Mouse (Mus musculus): ENCODE data around the gene Folr2.

GRCm38 (mm10) chr7:101844186-101844585, 12.8 kb downstream of the Folr2 start:
- no peak for TF ChIP-seq CTCF (IDR thresholded peaks at IDR 0.05; ENCODE audit: borderline replicate concordance, control insufficient read depth, extremely low read depth, insufficient read depth, low read length, poor library complexity)
- no peak for TF ChIP-seq POLR2A (IDR thresholded peaks at IDR 0.05; ENCODE audit: control insufficient read depth, extremely low read depth, insufficient read depth, low read length, poor library complexity)
